Mouse (Mus musculus): ENCODE measurements around the gene Helq. TPM values are rescaled to one million over a fixed set of nuclear protein-coding genes. Genes with fewer than 3 reads are reported as not detected.
A peak's percentile ranks its signal among the peaks of the same experiment; 100 is the strongest.

Gene Helq
- polyA plus RNA-seq, 1 experiment: 37.6 TPM

DNA sequence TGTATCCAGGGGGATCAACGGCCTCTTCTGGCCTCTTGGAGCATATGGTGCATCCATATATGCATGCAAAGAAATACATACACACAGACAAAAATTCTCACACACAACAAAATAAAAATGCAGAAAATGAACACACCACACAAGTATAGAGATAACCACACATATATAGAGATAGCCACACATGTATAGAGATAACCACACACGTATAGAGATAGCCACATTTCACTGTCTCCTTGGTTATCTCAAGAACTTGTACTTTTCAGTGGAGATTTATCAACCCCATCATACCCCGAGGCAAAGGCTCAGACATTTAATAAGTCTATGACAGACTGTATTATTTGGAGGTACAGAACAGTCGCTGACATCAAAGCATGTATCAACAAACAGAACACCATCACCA lies 63.9 kb downstream of the Helq start:
- H3K4me1 ChIP-seq (ENCODE audit: control insufficient read depth, insufficient read depth, low read length): no peaks in the 10 kb centered on the region
- TF ChIP-seq POLR2A (IDR thresholded peaks at IDR 0.05; ENCODE audit: insufficient read depth, low read length) (no peak), CTCF (IDR thresholded peaks at IDR 0.05; ENCODE audit: low read depth, low read length) (no peak), EP300 (IDR thresholded peaks at IDR 0.05; ENCODE audit: insufficient read depth, low read depth, low read length) (no peak)
- no peaks in the 10 kb centered on the region for H3K9me3 ChIP-seq (replicated peaks; ENCODE audit: control insufficient read depth, insufficient read depth, low read length, poor library complexity, severe bottlenecking)
- H3K27me3 ChIP-seq (ENCODE audit: control insufficient read depth, insufficient read depth, low read length, poor library complexity, severe bottlenecking): no peaks in the 10 kb centered on the region
- H3K36me3 ChIP-seq (ENCODE audit: control insufficient read depth, insufficient read depth, low read length, poor library complexity, severe bottlenecking): no peaks in the 10 kb centered on the region
- H3K4me3 ChIP-seq (ENCODE audit: low read depth, low read length): no peak overlapping the region
- no peak overlapping the region for H3K9ac ChIP-seq (ENCODE audit: low read depth, poor library complexity, severe bottlenecking)
- H3K27ac ChIP-seq (ENCODE audit: insufficient read depth, low read length): no peak overlapping the region

DNA sequence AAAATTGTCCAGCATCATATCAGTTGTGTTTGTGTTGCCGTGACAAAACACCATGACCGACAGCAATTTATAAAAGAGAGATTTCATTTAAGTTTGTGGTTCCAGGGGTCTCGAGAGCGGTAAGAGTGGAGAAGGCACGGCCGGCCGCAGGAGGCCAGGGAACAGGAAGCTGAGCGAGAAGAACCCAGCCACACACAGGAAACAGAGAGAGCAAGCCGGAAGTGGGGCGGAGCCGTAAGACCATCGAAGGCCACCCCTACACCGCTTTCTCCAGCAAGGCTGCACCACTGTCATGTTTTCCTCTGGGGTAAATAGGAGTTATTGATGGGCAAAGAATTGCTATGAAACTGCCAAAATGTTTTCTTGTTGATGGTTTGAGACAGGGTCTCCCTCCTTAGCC lies 69.6 kb downstream of the Helq start:
- Histone ChIP-seq H3K4me3 (ENCODE audit: low read depth, low read length) (no peak overlapping the region), H3K27ac (ENCODE audit: insufficient read depth, low read length) (no peak overlapping the region), H3K9ac (ENCODE audit: low read depth, poor library complexity, severe bottlenecking) (no peak overlapping the region), H3K27me3 (ENCODE audit: control insufficient read depth, insufficient read depth, low read length, poor library complexity, severe bottlenecking) (no peaks in the 10 kb centered on the region), H3K36me3 (ENCODE audit: control insufficient read depth, insufficient read depth, low read length, poor library complexity, severe bottlenecking) (no peaks in the 10 kb centered on the region), H3K9me3 (replicated peaks; ENCODE audit: control insufficient read depth, insufficient read depth, low read length, poor library complexity, severe bottlenecking) (no peaks in the 10 kb centered on the region), H3K4me1 (ENCODE audit: control insufficient read depth, insufficient read depth, low read length) (no peaks in the 10 kb centered on the region)
- TF ChIP-seq POLR2A (IDR thresholded peaks at IDR 0.05; ENCODE audit: insufficient read depth, low read length) (no peak), EP300 (IDR thresholded peaks at IDR 0.05; ENCODE audit: insufficient read depth, low read depth, low read length) (no peak), CTCF (IDR thresholded peaks at IDR 0.05; ENCODE audit: low read depth, low read length) (no peak)

DNA sequence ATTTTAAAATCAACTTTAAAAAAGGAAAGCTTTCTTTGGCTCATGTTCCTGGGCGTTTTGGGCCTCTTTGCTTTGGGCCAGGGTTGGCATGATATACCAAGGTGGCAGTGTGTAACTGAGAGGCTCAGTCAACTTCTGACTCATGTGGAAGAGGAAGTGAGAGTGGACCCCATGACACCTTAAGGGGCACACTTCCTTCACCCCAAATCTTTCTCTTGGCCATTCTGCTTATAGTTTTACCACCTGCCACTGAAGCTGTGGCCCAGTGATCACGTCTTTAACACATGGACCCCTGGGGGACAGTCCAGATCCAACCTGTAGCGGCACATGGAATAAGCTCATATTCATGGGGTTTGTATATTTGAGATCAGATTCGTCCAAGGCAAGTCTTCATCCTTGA lies 72.4 kb downstream of the Helq start:
- Histone ChIP-seq H3K27ac (ENCODE audit: insufficient read depth, low read length) (no peak overlapping the region), H3K9me3 (replicated peaks; ENCODE audit: control insufficient read depth, insufficient read depth, low read length, poor library complexity, severe bottlenecking) (no peaks in the 10 kb centered on the region), H3K4me3 (ENCODE audit: low read depth, low read length) (no peak overlapping the region), H3K9ac (ENCODE audit: low read depth, poor library complexity, severe bottlenecking) (no peak overlapping the region), H3K36me3 (ENCODE audit: control insufficient read depth, insufficient read depth, low read length, poor library complexity, severe bottlenecking) (no peaks in the 10 kb centered on the region), H3K4me1 (ENCODE audit: control insufficient read depth, insufficient read depth, low read length) (no peaks in the 10 kb centered on the region), H3K27me3 (ENCODE audit: control insufficient read depth, insufficient read depth, low read length, poor library complexity, severe bottlenecking) (no peaks in the 10 kb centered on the region)
- TF ChIP-seq EP300 (IDR thresholded peaks at IDR 0.05; ENCODE audit: insufficient read depth, low read depth, low read length): no peak
- no peak for TF ChIP-seq CTCF (IDR thresholded peaks at IDR 0.05; ENCODE audit: low read depth, low read length)
- TF ChIP-seq POLR2A (IDR thresholded peaks at IDR 0.05; ENCODE audit: insufficient read depth, low read length): no peak

DNA sequence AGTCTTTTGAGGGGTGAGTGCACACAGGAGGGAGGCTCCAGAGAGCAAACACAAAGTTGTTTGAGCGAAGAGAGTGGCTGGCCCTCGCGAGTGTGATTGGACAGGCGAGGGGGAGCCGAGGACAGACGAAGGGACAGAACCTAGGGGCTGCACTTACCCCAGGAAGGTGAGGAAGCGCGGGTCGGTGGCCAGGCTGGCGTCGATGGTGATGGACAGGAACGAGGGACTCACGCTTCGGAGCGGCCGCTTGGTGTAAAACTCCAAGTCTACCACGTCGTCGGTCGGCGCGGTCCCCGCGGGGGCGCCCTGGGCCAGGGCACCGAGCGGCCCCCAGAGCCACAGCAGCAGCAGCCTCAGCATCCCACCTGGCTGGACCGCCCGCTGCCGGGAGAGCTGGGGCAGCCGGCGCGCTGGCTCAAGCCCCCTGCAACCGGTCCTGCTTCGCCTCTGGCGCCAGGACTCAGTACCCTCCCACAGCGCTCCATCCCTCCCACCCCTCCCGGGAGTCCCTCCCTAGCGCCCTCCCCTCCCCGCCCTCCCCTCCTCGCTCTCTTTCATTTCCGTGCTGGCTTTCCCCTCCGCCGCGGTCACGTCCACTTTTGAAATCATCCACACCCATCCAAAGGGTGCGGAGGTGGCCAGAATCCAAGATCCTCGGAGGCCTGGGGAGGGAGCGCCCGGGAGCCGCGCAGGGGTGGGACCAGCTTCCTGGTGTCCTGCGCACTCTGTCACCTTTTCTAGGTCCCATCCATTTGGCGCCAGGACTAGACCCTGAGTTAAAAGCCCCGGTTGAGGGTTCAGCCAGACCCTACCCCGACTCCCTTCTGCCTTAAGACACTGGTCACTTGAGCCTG lies 78.9 kb downstream of the Helq start, which contains the start of gene Hpse:
Hpse (minus strand) TSS at position 482 of the 854 bp plus-strand sequence.
- Histone ChIP-seq H3K4me3 (ENCODE audit: low read depth, low read length) (peak within 1 kb of the TSS; percentile 46), H3K27me3 (ENCODE audit: control insufficient read depth, insufficient read depth, low read length, poor library complexity, severe bottlenecking) (no peaks in the 10 kb centered on the region), H3K9me3 (replicated peaks; ENCODE audit: control insufficient read depth, insufficient read depth, low read length, poor library complexity, severe bottlenecking) (no peaks in the 10 kb centered on the region), H3K27ac (ENCODE audit: insufficient read depth, low read length) (no peak within 1 kb of the TSS), H3K9ac (ENCODE audit: low read depth, poor library complexity, severe bottlenecking) (peak within 1 kb of the TSS; percentile 49), H3K36me3 (ENCODE audit: control insufficient read depth, insufficient read depth, low read length, poor library complexity, severe bottlenecking) (no peaks in the 10 kb centered on the region), H3K4me1 (ENCODE audit: control insufficient read depth, insufficient read depth, low read length) (no peaks in the 10 kb centered on the region)
- TF ChIP-seq CTCF (IDR thresholded peaks at IDR 0.05; ENCODE audit: low read depth, low read length) (no peak), POLR2A (IDR thresholded peaks at IDR 0.05; ENCODE audit: insufficient read depth, low read length) (no peak)

DNA sequence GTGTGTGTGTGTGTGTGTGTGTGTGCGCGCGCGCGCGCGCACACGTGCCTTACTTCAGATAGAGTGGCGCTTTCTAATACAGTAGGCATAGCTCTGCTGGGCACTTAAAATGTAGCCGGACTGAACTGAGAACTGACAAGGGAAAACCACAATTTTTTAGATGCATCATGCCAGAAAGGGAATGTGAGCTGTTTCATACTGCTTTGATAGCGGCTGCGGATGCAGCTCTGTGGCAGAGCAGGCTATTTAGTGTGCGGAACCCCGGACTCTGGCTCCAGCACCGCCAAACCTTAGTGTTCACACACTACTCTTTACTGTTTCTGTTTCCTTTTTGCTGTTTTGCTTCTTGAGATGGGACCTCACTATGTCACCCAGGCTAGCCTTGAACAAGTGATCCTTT lies 81.6 kb downstream of the Helq start:
- TF ChIP-seq EP300 (IDR thresholded peaks at IDR 0.05; ENCODE audit: insufficient read depth, low read depth, low read length): no peak
- no peak for TF ChIP-seq POLR2A (IDR thresholded peaks at IDR 0.05; ENCODE audit: insufficient read depth, low read length)
- TF ChIP-seq CTCF (IDR thresholded peaks at IDR 0.05; ENCODE audit: low read depth, low read length): no peak
- Histone ChIP-seq H3K36me3 (ENCODE audit: control insufficient read depth, insufficient read depth, low read length, poor library complexity, severe bottlenecking) (no peaks in the 10 kb centered on the region), H3K4me3 (ENCODE audit: low read depth, low read length) (no peak overlapping the region), H3K9me3 (replicated peaks; ENCODE audit: control insufficient read depth, insufficient read depth, low read length, poor library complexity, severe bottlenecking) (no peaks in the 10 kb centered on the region), H3K9ac (ENCODE audit: low read depth, poor library complexity, severe bottlenecking) (no peak overlapping the region), H3K27me3 (ENCODE audit: control insufficient read depth, insufficient read depth, low read length, poor library complexity, severe bottlenecking) (no peaks in the 10 kb centered on the region), H3K27ac (ENCODE audit: insufficient read depth, low read length) (no peak overlapping the region), H3K4me1 (ENCODE audit: control insufficient read depth, insufficient read depth, low read length) (no peaks in the 10 kb centered on the region)

Other genes starting within 250 kb of the Helq start
- gene Plac8, start 226.4 kb downstream of the Helq start, polyA plus RNA-seq (2011; ENCODE audit: insufficient read depth, insufficient read length, low read depth, missing spikeins): 19.6 and 22.1 TPM in 2 replicates
- gene Coq2, start 123.5 kb downstream of the Helq start, polyA plus RNA-seq (2011; ENCODE audit: insufficient read depth, insufficient read length, low read depth, missing spikeins): 48.0 and 57.3 TPM in 2 replicates
- gene Hpse, start 78.9 kb downstream of the Helq start, polyA plus RNA-seq (2011; ENCODE audit: insufficient read depth, insufficient read length, low read depth, missing spikeins): 0.29 TPM in 1 of 2 replicates, not detected in the other
- 79.1 and 93.6 TPM in 2 replicates for gene Mrps18c, start within 50 bp of the Helq start, polyA plus RNA-seq (2011; ENCODE audit: insufficient read depth, insufficient read length, low read depth, missing spikeins)
- gene Abraxas1, start 22.4 kb upstream of the Helq start, polyA plus RNA-seq (2011; ENCODE audit: insufficient read depth, insufficient read length, low read depth, missing spikeins): 32.9 and 37.4 TPM in 2 replicates
- gene Gpat3, start 47.1 kb upstream of the Helq start, polyA plus RNA-seq (2011; ENCODE audit: insufficient read depth, insufficient read length, low read depth, missing spikeins): 8.2 and 11.8 TPM in 2 replicates